Mouse (Mus musculus): Measurements from ENCODE around the gene Trp53. TPM values are rescaled to one million over a fixed set of nuclear protein-coding genes. Genes with fewer than 3 reads are reported as not detected.
"Not testable (repeated sequence)": the region's sequence is repeated elsewhere in the genome, so short reads cannot be mapped to it uniquely, and the experiment has no call there.

The Trp53 gene
- total RNA-seq, 2 experiments from 2014 or later = 28.0 to 44.6 TPM

- no peak for ATAC-seq (replicated peaks; ENCODE audit: low FRiP score, poor library complexity, severe bottlenecking)
Observed at GRCm38 (mm10) chr11:69590622-69591021, 10.5 kb downstream of the Trp53 start.

DNA sequence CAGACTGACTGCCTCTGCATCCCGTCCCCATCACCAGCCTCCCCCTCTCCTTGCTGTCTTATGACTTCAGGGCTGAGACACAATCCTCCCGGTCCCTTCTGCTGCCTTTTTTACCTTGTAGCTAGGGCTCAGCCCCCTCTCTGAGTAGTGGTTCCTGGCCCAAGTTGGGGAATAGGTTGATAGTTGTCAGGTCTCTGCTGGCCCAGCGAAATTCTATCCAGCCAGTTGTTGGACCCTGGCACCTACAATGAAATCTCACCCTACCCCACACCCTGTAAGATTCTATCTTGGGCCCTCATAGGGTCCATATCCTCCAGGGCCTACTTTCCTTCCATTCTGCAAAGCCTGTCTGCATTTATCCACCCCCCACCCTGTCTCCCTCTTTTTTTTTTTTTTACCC lies 11.3 kb downstream of the Trp53 start:
- no peak for ATAC-seq (replicated peaks; ENCODE audit: low FRiP score, poor library complexity, severe bottlenecking)

DNA sequence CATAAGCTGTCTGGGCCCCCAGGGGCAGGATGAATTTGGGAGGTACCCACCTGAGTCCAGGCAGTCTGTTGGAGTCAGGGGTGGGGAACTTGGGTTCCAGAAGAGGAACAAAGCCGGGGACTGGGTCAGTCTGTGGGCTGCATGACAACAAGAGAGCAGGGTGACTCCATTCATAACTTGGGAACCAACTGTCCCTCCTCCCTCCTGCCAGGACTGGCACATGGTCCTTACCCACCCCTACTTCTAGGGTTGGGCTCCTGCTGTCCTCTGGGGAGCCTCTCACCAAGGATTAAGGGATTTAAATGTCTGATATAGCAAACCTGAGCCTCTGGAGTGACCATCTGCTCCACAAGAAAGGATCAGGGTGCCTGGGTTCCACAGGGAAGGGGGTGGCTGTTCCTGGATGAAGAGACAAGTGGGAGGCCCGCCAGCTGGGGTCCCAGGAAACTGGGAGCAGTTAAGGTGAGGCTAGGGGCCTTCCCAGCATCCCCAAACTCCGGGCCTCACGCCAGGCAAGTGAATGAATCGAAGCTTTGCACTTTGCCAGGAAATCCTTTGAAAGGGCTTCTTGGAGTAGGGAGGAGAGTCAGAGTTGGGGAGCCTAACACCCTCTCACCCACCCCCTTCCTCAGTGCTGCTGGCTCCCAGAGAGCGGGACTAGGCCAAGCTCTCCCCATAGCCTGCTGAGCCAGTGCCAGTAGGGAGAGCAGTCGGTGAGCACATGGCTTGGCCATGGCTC lies 11.9 kb downstream of the Trp53 start:
- no peak for ATAC-seq (replicated peaks; ENCODE audit: low FRiP score, poor library complexity, severe bottlenecking)

- ATAC-seq (replicated peaks; ENCODE audit: low FRiP score, poor library complexity, severe bottlenecking) = no peak
Observed at GRCm38 (mm10) chr11:69592799-69593198, 12.6 kb downstream of the Trp53 start.

DNA sequence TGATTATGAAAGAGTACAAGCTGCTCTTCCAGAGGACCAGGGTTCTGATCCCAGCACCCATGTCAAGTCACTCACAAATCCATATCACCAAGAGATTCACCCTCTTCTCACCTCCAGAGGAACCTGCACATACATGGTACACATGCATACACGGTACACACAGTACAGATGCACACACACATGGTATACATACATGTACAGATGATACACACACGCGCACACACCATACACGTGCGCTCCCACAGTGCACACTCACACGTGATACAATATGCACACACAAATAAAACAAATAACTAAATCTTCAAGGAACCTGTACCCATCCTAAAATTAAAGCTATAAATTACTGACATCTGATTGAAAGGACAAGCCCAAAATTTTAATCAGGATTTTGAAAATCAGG lies 14.7 kb downstream of the Trp53 start:
- no peak for ATAC-seq (replicated peaks; ENCODE audit: low FRiP score, poor library complexity, severe bottlenecking)

GRCm38 (mm10) chr11:69599436-69599835 lies 19.3 kb downstream of the Trp53 start:
- no peak for ATAC-seq (replicated peaks; ENCODE audit: low FRiP score, poor library complexity, severe bottlenecking)

- no peak for ATAC-seq (replicated peaks; ENCODE audit: low FRiP score, poor library complexity, severe bottlenecking)
Observed at GRCm38 (mm10) chr11:69600098-69600497, 19.9 kb downstream of the Trp53 start.

DNA sequence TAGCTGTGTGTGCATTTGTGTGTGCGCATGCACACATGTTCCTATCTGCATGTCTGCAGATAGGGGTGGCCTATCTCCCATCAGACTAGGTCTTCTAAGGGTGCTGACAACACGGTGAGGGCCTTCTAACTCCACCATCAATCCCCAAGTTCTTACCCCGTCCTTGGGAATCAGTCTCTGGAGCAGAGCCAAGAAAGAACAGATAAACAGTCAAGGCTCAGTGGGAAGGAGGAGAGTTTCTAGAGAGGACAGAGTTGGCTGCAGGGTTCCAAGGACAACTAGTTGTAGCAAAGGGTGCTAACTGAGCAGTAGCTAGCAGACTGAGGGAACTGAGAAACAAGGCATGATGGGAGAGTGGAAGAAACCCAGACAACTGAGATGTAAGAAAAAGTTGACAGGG lies 21.6 kb downstream of the Trp53 start:
- ATAC-seq (replicated peaks; ENCODE audit: low FRiP score, poor library complexity, severe bottlenecking) = no peak

- ATAC-seq (replicated peaks; ENCODE audit: low FRiP score, poor library complexity, severe bottlenecking) = no peak
Observed at GRCm38 (mm10) chr11:69603516-69603915, 23.4 kb downstream of the Trp53 start.

DNA sequence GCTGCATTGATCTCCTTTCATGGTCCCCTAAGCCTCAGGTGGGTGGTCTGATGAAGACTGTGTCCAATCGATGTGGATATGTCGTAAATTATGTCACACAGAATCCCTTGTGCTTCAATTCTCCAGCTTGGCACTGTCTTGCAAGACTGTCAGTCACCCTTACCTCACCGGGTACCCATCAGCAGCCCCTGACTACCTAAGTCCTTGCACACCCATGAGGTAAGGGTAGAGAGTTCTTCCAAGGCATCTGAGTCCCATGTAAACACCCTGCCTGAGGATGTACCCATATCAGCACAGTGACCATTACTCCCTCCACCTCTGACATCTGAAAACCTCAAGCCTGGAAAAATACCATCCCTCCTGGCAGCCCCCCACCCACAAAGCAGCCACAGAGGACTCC lies 24.2 kb downstream of the Trp53 start:
- no peak for ATAC-seq (replicated peaks; ENCODE audit: low FRiP score, poor library complexity, severe bottlenecking)

DNA sequence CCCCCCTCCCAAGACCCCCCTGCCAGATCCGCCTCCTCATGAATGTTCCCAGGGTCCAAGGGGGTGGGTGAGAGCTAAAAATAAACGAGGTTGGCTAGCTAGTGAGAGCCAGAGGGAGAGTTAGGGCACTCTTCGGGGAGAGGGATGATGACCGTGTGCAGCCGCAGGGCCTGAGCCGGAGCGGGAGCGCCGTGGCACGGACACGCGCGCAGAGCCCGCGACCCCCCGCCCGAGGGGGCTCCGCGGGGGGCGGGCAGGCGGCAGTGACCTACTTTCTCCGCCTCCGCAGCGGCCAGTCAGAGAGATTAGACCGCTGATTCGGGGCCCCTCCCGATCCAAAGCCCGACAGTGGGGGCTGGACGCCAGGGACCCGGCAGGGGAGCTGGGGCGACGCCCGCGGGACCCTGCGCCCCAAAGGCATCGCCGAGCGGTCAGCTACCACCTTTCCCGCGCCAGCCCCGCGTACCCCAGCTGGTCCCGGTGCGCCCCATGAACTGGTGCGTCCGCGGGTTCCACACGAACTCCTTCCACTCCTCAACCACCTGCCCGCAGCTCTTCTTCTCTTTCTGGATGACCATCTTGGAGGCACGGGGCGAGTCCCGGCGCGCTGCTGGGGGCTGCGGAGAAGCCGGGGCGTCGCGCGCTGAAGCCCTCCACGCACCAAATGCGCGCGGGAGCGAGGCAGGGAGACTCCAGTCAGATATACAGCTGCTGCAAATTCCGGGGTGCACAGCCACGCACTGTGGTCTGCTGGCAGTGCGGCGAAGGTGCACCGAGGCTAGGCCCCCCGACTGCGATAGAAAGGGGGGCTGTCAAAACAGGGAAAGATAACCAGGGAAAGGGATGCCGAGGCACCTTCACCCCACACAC lies 24.9 kb downstream of the Trp53 start:
- peak; percentile 37 for ATAC-seq (replicated peaks; ENCODE audit: low FRiP score, poor library complexity, severe bottlenecking)

GRCm38 (mm10) chr11:69605726-69606490 lies 25.7 kb downstream of the Trp53 start, which contains the start of gene Atp1b2:
Atp1b2 (minus strand) TSS chr11:69605942.
- ATAC-seq (replicated peaks; ENCODE audit: low FRiP score, poor library complexity, severe bottlenecking) = peak; percentile 81

- ATAC-seq (replicated peaks; ENCODE audit: low FRiP score, poor library complexity, severe bottlenecking) = no peak
Observed at GRCm38 (mm10) chr11:69606491-69606795, 26.3 kb downstream of the Trp53 start.

GRCm38 (mm10) chr11:69606832-69607231 lies 26.7 kb downstream of the Trp53 start:
- ATAC-seq (replicated peaks; ENCODE audit: low FRiP score, poor library complexity, severe bottlenecking) = no peak

- ATAC-seq (replicated peaks; ENCODE audit: low FRiP score, poor library complexity, severe bottlenecking) = no peak
Observed at GRCm38 (mm10) chr11:69608525-69608924, 28.4 kb downstream of the Trp53 start.

DNA sequence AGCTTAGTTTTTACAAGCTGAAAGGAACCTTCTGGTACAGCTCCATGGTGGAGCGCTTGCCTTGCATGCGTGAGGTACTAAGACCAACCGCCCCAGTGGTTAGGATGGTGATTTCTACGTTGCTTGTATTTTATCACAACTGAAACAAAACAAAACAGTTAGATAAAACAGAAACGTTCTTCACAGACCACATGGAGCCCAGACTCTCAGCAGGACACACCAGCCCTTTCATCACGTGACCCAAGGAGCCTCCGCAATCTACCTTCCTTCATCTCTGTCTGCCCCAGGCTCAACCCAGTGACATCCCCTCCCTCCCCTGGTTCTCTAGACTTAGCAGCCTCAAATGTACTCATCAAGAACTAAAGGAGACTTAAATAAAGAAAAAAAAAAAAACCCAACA lies 29.3 kb downstream of the Trp53 start:
- ATAC-seq (replicated peaks; ENCODE audit: low FRiP score, poor library complexity, severe bottlenecking) = no peak

- no peak for ATAC-seq (replicated peaks; ENCODE audit: low FRiP score, poor library complexity, severe bottlenecking)
Observed at GRCm38 (mm10) chr11:69610899-69611298, 30.7 kb downstream of the Trp53 start.

GRCm38 (mm10) chr11:69613553-69614256 lies 33.5 kb downstream of the Trp53 start:
- ATAC-seq (replicated peaks; ENCODE audit: low FRiP score, poor library complexity, severe bottlenecking) = peak; percentile 84

DNA sequence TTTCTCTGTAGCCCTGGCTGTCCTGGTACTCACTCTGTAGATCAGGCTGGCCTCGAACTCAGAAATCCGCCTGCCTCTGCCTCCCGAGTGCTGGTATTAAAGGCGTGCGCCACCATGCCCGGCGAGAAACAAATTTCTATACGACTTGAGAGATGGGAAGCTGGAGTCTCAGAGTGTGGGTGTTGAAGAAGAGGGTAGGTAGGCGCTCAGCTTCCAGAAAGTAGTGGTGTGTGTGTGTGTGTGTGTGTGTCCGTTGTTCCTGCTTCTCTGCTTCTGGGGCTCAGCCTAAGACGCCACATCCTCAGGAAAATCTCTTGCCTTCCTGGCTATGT lies 34.1 kb downstream of the Trp53 start:
- not testable (repeated sequence) for ATAC-seq (replicated peaks; ENCODE audit: low FRiP score, poor library complexity, severe bottlenecking)

GRCm38 (mm10) chr11:69616781-69617180 lies 36.6 kb downstream of the Trp53 start:
- no peak for ATAC-seq (replicated peaks; ENCODE audit: low FRiP score, poor library complexity, severe bottlenecking)

Data from erythroblast, adult 5-6 weeks (primary cell).